Mouse (Mus musculus) c-Kit-negative CD71-positive TER-119-positive erythroid progenitor cells, embryonic 14.5 days (primary cell): ENCODE measurements around the gene Hmgxb4.

Experiments used
- DNase-seq: peaks from one replicate; pipeline ENCODE4 v3.0.0-alpha.2; 2013; ENCODE audit warnings: low read depth, low spot score

The Hmgxb4 gene

GRCm38 (mm10) chr8:75018274-75018972 lies 25.3 kb downstream of the Hmgxb4 start:
- no peak for DNase-seq

- DNase-seq = no peak
Observed at GRCm38 (mm10) chr8:75023660-75024316, 30.6 kb downstream of the Hmgxb4 start.

DNA sequence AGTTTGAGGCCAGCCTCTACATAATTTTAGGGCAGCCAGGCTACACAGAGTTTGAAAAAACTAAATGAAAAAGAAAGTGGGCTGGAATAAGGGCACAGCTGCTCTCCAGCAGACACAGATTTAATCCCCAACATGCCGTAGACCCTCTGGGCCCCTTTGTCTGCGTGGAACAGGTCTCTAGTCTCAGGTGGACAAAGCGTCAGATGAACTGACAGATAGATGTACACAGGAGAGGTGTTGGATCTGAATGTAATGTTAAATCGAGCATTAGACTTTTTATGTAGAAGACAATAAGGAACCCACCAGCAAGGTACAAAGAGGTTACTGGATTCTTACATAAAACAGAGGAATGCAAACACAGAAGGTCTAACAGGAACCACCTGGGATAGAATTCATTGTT lies 32.7 kb downstream of the Hmgxb4 start:
- no peak for DNase-seq

DNA sequence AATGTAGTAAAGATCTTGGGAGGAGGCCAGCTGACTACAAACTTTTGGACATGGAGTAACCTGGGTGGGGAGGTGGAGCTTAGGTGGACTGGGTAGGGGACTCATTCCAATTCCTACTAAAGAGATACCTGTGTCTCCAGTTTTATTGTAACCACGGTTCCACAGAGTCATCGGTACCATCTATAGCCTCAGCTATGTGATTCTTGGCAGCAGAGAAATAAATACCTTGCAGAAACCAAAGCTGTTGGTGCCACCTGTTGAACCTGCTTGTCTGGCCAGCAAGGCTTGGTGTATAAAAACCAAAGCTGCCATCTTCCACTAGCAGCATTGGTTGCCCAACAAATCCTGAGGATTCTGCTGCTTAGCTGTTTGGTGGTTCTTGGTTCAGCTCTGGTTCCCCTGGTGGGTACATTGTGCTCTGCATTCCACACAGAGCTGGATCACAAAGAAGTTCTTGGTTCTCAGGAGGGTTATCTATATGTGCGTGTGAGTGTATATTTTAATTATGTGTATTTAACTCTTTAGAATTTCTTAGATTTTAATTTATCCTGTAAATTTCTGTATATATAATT lies 37.4 kb downstream of the Hmgxb4 start:
- no peak for DNase-seq

DNA sequence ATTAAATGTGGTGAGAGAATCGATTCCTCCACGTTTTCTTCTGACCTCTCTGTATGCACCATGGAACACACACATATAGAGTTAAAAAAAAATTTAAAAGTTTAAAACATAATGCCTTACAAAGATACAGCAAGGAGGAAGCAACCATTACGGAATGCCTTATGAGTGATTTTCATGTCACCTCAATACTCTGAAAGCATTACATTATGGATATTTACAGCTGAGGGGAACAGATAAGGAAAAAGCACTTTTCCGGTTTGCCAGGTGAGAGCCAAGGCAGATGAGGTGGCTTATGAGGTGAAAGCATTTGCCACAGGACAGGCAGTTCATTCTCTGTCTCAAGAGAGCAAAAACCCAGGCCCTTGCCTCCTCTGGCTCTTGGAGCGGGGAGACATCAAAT lies 39.8 kb downstream of the Hmgxb4 start:
- no peak for DNase-seq

DNA sequence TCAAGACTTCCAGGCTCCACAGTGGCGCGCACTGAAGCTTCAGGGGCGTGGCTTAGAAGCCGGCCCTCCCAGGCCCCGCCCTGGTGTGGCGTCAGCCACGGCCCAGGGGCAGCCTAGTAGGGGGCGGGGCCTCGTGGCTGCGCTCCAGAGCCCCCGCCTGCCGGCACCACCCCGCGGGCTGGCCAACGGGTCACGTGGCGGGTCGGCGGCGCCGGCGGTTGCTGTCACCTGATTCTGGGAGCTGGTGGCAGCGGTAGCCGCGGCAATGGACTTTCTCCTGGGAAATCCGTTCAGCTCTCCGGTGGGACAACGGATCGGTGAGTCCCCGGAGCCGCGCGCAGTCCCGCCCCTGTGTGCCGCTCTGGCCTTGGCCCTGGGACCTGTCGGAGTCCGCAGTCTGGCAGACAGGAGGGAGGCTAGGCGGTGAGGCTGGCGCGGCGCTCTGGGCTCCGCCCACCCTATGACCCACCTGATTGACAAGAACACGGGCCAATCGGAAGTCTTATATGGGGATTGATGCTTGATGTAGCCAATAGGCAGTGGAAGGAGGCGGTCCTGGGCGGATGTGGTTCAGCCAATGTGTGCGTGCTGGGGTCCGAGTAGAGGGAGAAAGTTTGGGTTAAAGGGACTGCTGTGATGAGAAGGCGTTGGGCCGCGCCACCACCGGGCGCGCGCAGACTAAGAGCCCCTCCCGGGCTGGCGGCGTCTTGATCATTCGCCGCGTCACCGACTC lies 40.5 kb downstream of the Hmgxb4 start, which contains the start of gene Tom1:
Gene Tom1 (plus strand): TSS at position 195 of the 733 bp plus-strand sequence.
- DNase-seq = peak; percentile 99

DNA sequence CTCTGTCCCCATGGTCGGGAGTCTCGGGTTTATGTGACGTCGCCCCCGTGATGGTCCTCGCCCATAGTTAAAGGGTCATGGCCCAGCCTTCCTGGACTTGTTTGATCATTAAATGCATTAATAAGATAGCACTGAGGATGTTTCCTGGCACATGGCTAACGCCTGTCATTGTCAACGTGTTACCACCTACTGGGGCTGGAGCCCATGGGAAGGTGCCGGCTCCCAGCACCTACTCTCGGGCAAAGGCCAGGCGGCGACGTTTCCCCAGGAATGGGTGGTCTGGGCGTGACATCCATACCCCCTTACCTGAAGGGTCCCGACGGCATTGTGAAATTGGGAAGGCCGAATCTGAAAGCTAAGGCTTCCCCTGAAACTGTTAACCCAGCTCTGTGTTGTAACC lies 41.1 kb downstream of the Hmgxb4 start:
- DNase-seq = no peak

DNA sequence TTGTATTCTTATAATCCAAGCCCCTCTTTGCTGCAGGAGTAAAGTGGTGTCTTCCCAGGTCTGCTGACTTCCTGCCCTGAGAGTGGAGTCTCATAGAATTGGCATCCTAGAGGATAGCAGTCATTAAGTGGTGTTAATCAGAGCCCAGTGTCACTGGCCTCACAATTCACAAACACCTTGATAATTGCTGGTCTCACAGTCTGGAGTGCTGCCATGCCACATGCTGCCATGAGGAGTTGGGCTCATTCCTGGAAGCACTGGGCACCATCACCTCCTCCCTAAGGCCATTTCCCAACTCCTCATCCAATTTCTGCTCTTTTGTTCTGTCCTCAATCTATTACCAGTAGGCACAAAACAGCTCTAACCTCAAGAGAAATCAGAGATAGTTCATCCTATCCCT lies 42.5 kb downstream of the Hmgxb4 start:
- no peak for DNase-seq

DNA sequence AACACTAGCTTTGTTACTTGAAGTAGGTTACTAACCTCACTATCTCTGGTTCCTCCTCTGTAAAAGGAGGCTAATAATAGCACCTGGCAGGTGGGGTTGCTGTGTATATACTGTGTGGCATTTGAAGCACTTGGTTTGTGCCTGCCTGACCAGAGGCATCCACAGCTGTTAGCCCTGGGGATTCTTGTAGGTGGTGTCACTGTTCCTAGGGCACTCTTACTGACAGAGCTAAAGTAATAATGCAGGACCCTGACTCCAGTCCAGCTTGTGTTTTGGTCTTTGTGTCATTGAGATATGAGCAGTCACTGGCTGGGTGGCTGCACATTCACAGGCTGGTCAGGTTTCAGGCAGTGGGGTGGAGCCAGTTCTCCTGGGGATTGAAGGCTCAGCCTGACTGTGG lies 45.3 kb downstream of the Hmgxb4 start:
- no peak for DNase-seq

GRCm38 (mm10) chr8:75039754-75040153 lies 46.6 kb downstream of the Hmgxb4 start:
- DNase-seq = no peak

GRCm38 (mm10) chr8:75042171-75042570 lies 49.0 kb downstream of the Hmgxb4 start:
- no peak for DNase-seq

DNA sequence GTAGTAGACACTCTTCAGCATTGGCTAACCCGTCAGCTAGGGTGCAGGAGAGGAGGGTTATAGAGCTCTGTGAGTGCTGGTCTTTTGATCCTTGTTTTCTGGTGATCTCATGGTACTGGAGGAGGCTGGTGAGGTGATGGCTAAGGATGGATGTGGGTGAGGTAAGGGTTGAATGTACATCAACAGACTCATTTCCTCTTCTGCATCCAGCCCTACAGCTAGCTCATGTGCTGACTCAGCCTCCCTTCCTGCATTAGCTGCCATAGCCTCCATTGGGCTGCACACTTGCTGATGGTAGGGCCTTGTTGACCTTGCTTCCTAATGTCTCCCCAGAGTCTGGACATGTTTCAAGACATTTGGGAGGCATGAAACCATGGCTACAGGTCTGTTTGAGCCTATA lies 49.8 kb downstream of the Hmgxb4 start:
- DNase-seq = no peak

- no peak for DNase-seq
Observed at GRCm38 (mm10) chr8:75046303-75046702, 53.1 kb downstream of the Hmgxb4 start.

DNA sequence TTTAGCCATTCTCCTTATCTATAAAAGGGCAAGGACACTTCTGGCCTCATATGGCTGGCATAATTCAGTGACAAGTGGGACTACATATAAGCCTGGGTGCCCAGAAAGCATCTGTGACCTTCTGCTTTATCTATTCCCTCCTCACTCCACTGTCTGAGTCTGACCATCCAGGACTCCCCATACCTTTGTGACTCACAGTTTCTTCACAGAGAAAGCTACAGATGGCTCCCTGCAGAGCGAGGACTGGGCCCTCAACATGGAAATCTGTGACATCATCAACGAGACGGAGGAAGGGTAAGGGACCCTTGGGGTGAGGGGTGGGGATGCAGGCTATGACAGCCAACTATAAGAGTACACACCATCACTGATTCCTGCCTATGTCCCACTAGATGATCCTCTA lies 54.6 kb downstream of the Hmgxb4 start:
- DNase-seq = no peak

- no peak for DNase-seq
Observed at GRCm38 (mm10) chr8:75053342-75053741, 60.2 kb downstream of the Hmgxb4 start.

- DNase-seq = no peak
Observed at GRCm38 (mm10) chr8:75055673-75056072, 62.5 kb downstream of the Hmgxb4 start.

GRCm38 (mm10) chr8:75060022-75060421 lies 66.9 kb downstream of the Hmgxb4 start:
- DNase-seq = no peak

- DNase-seq = no peak
Observed at GRCm38 (mm10) chr8:75060815-75061214, 67.7 kb downstream of the Hmgxb4 start.

- no peak for DNase-seq
Observed at GRCm38 (mm10) chr8:75063290-75063689, 70.1 kb downstream of the Hmgxb4 start.

GRCm38 (mm10) chr8:75064790-75065189 lies 71.6 kb downstream of the Hmgxb4 start:
- DNase-seq = no peak

GRCm38 (mm10) chr8:75067287-75067686 lies 74.1 kb downstream of the Hmgxb4 start:
- DNase-seq = no peak

DNA sequence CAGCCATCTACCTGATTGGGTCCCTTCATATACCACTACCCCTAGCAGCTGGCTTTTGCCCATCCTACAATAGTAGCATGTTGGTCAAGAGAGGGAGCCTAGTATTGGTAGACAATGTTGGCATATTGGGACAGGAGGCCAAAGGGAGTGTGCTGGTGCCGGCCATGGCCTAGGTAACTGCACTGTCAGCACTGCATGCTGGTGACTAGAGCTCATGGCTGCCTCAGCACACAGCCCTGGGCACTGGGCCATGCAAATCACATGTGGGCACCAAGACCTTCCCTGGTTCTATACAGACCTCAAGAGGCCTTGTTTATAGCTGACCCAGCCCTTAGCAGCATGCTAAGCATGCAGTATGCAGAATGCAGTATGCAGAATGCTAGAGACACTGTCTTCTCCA lies 77.1 kb downstream of the Hmgxb4 start:
- DNase-seq = no peak
